Mouse (Mus musculus) CH12.LX (cell line): ENCODE results near the gene Adora1. TPM values are rescaled to one million over a fixed set of nuclear protein-coding genes. Genes with fewer than 3 reads are reported as not detected.

ENCODE experiments used
- DNase-seq: peaks from one replicate; pipeline ENCODE4 v3.0.0-alpha.2; 2013; ENCODE audit errors: extremely low read depth
- H3K27ac ChIP-seq: 2 replicates; pipeline ENCODE4 v1.5.1; 2012; ENCODE audit warnings: low read depth, mild to moderate bottlenecking, control low read depth, moderate library complexity; ENCODE audit not compliant: insufficient read depth
- H3K27me3 ChIP-seq: replicated peaks from 2 replicates; pipeline ENCODE3; 2012; ENCODE audit warnings: inconsistent platforms
- H3K36me3 ChIP-seq, 2 experiments: replicated peaks in 1 of 2; 2 replicates each; pipeline versions ENCODE3 to v1.6.1; 2012; ENCODE audit warnings: inconsistent platforms in 1 of 2, low read length in 1 of 2, mild to moderate bottlenecking in 1 of 2, mixed read lengths in 1 of 2, moderate library complexity in 1 of 2; ENCODE audit not compliant: control insufficient read depth in 1 of 2, insufficient read depth in 1 of 2
- H3K4me1 ChIP-seq, 2 experiments: 2 replicates each; pipeline ENCODE4 v1.6.1; 2012; ENCODE audit warnings: inconsistent platforms in 1 of 2, moderate library complexity in 1 of 2; ENCODE audit not compliant: insufficient read depth in 2 of 2, control insufficient read depth in 1 of 2
- H3K4me2 ChIP-seq: 2 replicates; pipeline ENCODE4 v1.6.1; 2012; ENCODE audit warnings: low read depth, mild to moderate bottlenecking, control low read depth; ENCODE audit not compliant: poor library complexity, insufficient read depth, severe bottlenecking
- H3K4me3 ChIP-seq, 3 experiments: fragments of 150-350 bp in 1 of 3; sonication (generic) in 1 of 3; replicated peaks in 1 of 3; 2 replicates each; pipeline versions ENCODE3 to v1.5.1; 2011 to 2012; ENCODE audit warnings: low read depth in 2 of 3, low read length in 2 of 3, mild to moderate bottlenecking in 2 of 3, moderate library complexity in 2 of 3, control low read depth in 1 of 3, improper control_type of control experiment in 1 of 3, inconsistent platforms in 1 of 3, mixed read lengths in 1 of 3; ENCODE audit not compliant: poor library complexity in 1 of 3
- H3K79me2 ChIP-seq: replicated peaks from 2 replicates; pipeline ENCODE4 v1.6.1; 2012; ENCODE audit warnings: mild to moderate bottlenecking, moderate library complexity; ENCODE audit not compliant: control insufficient read depth, poor library complexity, insufficient read depth, severe bottlenecking; ENCODE audit errors: extremely low read depth
- H3K9ac ChIP-seq: 2 replicates; pipeline ENCODE4 v1.6.1; 2012; ENCODE audit warnings: low read depth, mild to moderate bottlenecking, control low read depth, moderate library complexity; ENCODE audit not compliant: insufficient read depth
- H3K9me3 ChIP-seq: replicated peaks from 2 replicates; pipeline ENCODE3; 2012; ENCODE audit warnings: low read length, inconsistent platforms, mixed read lengths
- BHLHE40 ChIP-seq: IDR thresholded peaks from 2 replicates; pipeline ENCODE4 v1.6.1; 2011; ENCODE audit warnings: mild to moderate bottlenecking, low read depth, low read length, improper control_type of control experiment
- CHD1 ChIP-seq: IDR thresholded peaks from 2 replicates; pipeline ENCODE4 v1.6.1; 2012; ENCODE audit warnings: low read depth, low read length, improper control_type of control experiment, inconsistent platforms
- CHD2 ChIP-seq: IDR thresholded peaks from 2 replicates; pipeline ENCODE4 v1.6.1; 2011; ENCODE audit warnings: low read length, improper control_type of control experiment
- EP300 ChIP-seq: IDR thresholded peaks from 2 replicates; pipeline ENCODE4 v1.6.1; 2011; ENCODE audit warnings: low read length, improper control_type of control experiment
- ETS1 ChIP-seq: conservative IDR thresholded peaks from 2 replicates; pipeline ENCODE4 v1.6.1; 2012; ENCODE audit warnings: low read depth, mild to moderate bottlenecking, inconsistent platforms, low read length, improper control_type of control experiment, moderate library complexity
- GABPA ChIP-seq: IDR thresholded peaks from 2 replicates; pipeline ENCODE4 v1.6.1; 2012; ENCODE audit warnings: low read depth, low read length, improper control_type of control experiment, inconsistent platforms; ENCODE audit not compliant: insufficient replicate concordance
- HCFC1 ChIP-seq: IDR thresholded peaks from 2 replicates; pipeline ENCODE4 v1.6.1; 2012; ENCODE audit warnings: low read depth, mild to moderate bottlenecking, inconsistent platforms, low read length, improper control_type of control experiment
- JUN ChIP-seq: IDR thresholded peaks from 2 replicates; pipeline ENCODE4 v1.6.1; 2011; ENCODE audit warnings: low read depth, mild to moderate bottlenecking, low read length, improper control_type of control experiment, moderate library complexity; ENCODE audit not compliant: insufficient read depth
- MAFK ChIP-seq: IDR thresholded peaks from 2 replicates; pipeline ENCODE4 v1.6.1; 2011; ENCODE audit warnings: low read length, improper control_type of control experiment; ENCODE audit not compliant: insufficient replicate concordance
- MAX ChIP-seq: IDR thresholded peaks from 2 replicates; pipeline ENCODE4 v1.6.1; 2011; ENCODE audit warnings: low read length, improper control_type of control experiment
- MAZ ChIP-seq: IDR thresholded peaks from 2 replicates; pipeline ENCODE4 v1.6.1; 2012; ENCODE audit warnings: low read depth, mild to moderate bottlenecking, inconsistent platforms, low read length, improper control_type of control experiment, moderate library complexity
- MXI1 ChIP-seq: IDR thresholded peaks from 2 replicates; pipeline ENCODE4 v1.6.1; 2011; ENCODE audit warnings: mild to moderate bottlenecking, low read depth, low read length, improper control_type of control experiment
- MYC ChIP-seq: IDR thresholded peaks from 2 replicates; pipeline ENCODE4 v1.6.1; 2011; ENCODE audit warnings: low read depth, mild to moderate bottlenecking, improper control_type of control experiment, low read length
- NELFE ChIP-seq: IDR thresholded peaks from 2 replicates; pipeline ENCODE4 v1.6.1; 2011; ENCODE audit warnings: low read depth, low read length, improper control_type of control experiment
- PAX5 ChIP-seq: IDR thresholded peaks from 2 replicates; pipeline ENCODE4 v1.6.1; 2012; ENCODE audit warnings: low read length, inconsistent platforms, mixed read lengths
- RAD21 ChIP-seq: IDR thresholded peaks from 2 replicates; pipeline ENCODE4 v1.6.1; 2011; ENCODE audit warnings: low read depth, mild to moderate bottlenecking, low read length, improper control_type of control experiment, moderate library complexity
- RCOR1 ChIP-seq: conservative IDR thresholded peaks from 2 replicates; pipeline ENCODE4 v1.6.1; 2012; ENCODE audit warnings: low read depth, mild to moderate bottlenecking, inconsistent platforms, low read length, improper control_type of control experiment
- SMC3 ChIP-seq: IDR thresholded peaks from 2 replicates; pipeline ENCODE4 v1.6.1; 2011; ENCODE audit warnings: low read depth, low read length, improper control_type of control experiment
- TBP ChIP-seq: conservative IDR thresholded peaks from 2 replicates; pipeline ENCODE4 v1.6.1; 2011; ENCODE audit warnings: low read depth, low read length, improper control_type of control experiment
- USF2 ChIP-seq: conservative IDR thresholded peaks from 2 replicates; pipeline ENCODE4 v1.6.1; 2011; ENCODE audit warnings: low read depth, low read length, improper control_type of control experiment
- ZC3H11A ChIP-seq: IDR thresholded peaks from 2 replicates; pipeline ENCODE4 v1.6.1; 2012; ENCODE audit warnings: low read depth, mild to moderate bottlenecking, inconsistent platforms, low read length, improper control_type of control experiment
- ZKSCAN1 ChIP-seq: IDR thresholded peaks from 2 replicates; pipeline ENCODE4 v1.6.1; 2012; ENCODE audit warnings: low read depth, inconsistent platforms, low read length, improper control_type of control experiment, borderline replicate concordance
- ZNF384 ChIP-seq: IDR thresholded peaks from 2 replicates; pipeline ENCODE4 v1.6.1; 2012; ENCODE audit warnings: low read depth, low read length, improper control_type of control experiment, inconsistent platforms
- dilution Hi-C: fragments of 300-500 bp; cut with MboI; formaldehyde crosslinking; loops from 2 replicates; pipeline ENCODE4 v1.14.3; 2020; ENCODE audit warnings: low sequenced_read_pairs; ENCODE audit not compliant: extremely low pct_unique_long_range_greater_than_20kb, extremely low pct_ligation_motif_present
- in situ Hi-C: fragments of 300-500 bp; cut with MboI; formaldehyde crosslinking; loops from 3 replicates; pipeline ENCODE4 v1.14.3; 2019; ENCODE audit warnings: low sequenced_read_pairs, low pct_ligation_motif_present, low pct_unique_long_range_greater_than_20kb, mixed read lengths
- polyA plus RNA-seq: library from polyadenylated mRNA; unstranded; fragments of >175 nt; gene quantifications from 2 replicates; pipeline ENCODE4 v1.2.1, GENCODE M21; 2012; ENCODE audit warnings: low read depth; ENCODE audit not compliant: insufficient read length
- total RNA-seq, 2 experiments: library from RNA; depleted of rRNA; stranded (reverse); fragments of 300-350 nt in 1 of 2; fragments of >200 nt in 1 of 2; gene quantifications; 2 replicates each; pipeline ENCODE4 v1.2.3; 2012 to 2014

Adora1 gene
- total and polyA plus RNA-seq, 3 experiments = 0.20 TPM; not detected in 2

GRCm38 (mm10) chr1:134211043-134211442 is 24.2 kb downstream of the Adora1 start:
- no peaks in the 10 kb centered on the region for H3K79me2 ChIP-seq
- H3K4me2 ChIP-seq = no peak overlapping the region
- peaks cover 9% of the 10 kb centered on the region for H3K9me3 ChIP-seq
- no peak for DNase-seq
- TF ChIP-seq SMC3 (no peak), USF2 (no peak), ZC3H11A (no peak), NELFE (no peak), MAZ (no peak), MXI1 (no peak), EP300 (no peak), ZNF384 (no peak), GABPA (no peak), PAX5 (no peak), ETS1 (no peak), JUN (no peak), BHLHE40 (no peak)
- no peak overlapping the region for H3K27ac ChIP-seq
- H3K4me3 ChIP-seq = no peak overlapping the region
- in situ Hi-C loops = no loop called here
- dilution Hi-C loops = no loop called here
- H3K27me3 ChIP-seq = no peaks in the 10 kb centered on the region
- H3K4me1 ChIP-seq = peaks cover 0 to 15% of the 10 kb centered on the region in 2 experiments; a peak in 2 of 4 replicates
- H3K36me3 ChIP-seq = no peaks in the 10 kb centered on the region
- no peak overlapping the region for H3K9ac ChIP-seq

DNA sequence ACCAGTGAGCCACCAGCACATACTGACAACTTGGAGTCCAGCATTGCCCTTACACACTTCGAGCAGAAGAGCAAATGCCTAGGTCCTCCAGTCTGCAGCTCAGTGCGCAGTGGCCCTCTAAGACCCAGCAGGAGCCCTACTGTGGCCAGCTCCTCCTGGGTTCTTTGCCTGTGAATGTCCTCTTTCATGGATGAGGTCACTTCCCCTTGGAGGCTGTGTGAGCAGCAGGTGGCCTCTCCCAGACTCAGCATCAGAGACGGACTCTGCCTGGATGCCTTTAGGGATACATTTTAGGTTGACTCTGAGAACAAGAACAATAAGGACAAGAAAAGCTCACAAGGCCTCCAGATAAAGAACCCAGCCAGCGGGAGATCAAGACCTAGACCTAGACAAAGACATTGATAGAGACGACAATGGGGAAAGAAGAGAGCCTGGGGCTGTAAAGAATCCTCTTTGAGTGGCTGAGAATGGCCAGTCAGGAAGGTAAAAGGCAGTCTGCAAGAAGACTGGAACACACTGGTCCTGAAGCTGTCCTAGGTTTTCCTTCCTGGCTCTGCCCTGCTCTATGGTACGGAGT is 25.0 kb downstream of the Adora1 start:
- no peak overlapping the region for H3K9ac ChIP-seq
- peaks cover 0 to 17% of the 10 kb centered on the region in 2 experiments; a peak in 2 of 4 replicates for H3K4me1 ChIP-seq
- TF ChIP-seq ZC3H11A (no peak), SMC3 (no peak), RAD21 (no peak), JUN (no peak), TBP (no peak), CHD2 (no peak), RCOR1 (no peak), ZKSCAN1 (no peak), USF2 (no peak), CHD1 (no peak), MAX (no peak), ETS1 (no peak), HCFC1 (no peak), MAFK (no peak), MYC (no peak)
- H3K79me2 ChIP-seq = no peaks in the 10 kb centered on the region
- H3K27ac ChIP-seq = no peak overlapping the region
- dilution Hi-C loops (no loop called here), in situ Hi-C loops (no loop called here)
- H3K36me3 ChIP-seq = no peaks in the 10 kb centered on the region
- no peak overlapping the region for H3K4me3 ChIP-seq
- no peaks in the 10 kb centered on the region for H3K27me3 ChIP-seq
- peaks cover 9% of the 10 kb centered on the region for H3K9me3 ChIP-seq
- DNase-seq = no peak
- no peak overlapping the region for H3K4me2 ChIP-seq
